ENCODE assay signal across 16 mouse cellular contexts in the genomic region with DNA sequence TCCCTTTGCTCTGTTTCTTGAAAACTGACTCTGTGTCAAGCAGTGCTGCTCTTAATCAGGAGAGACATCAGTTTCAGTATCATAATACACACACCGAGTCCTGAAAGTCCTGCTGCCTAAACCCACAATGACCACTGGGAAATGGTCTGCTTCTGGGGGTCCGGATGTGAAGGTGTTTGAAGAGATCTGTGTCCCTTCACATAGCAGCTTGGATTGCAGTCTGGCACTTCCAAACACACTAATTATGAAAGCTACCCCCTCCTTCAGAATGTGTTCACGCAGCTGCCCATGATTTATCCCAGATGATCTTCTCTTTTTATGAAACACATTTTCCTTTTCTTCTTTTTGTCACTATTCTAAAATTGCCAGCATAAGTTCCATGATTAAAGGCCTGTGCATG. TPM values are rescaled to one million over a fixed set of nuclear protein-coding genes. Genes with fewer than 3 reads are reported as not detected.
DNase-seq lines count a peak whose midpoint lies in the region; ATAC-seq lines count a peak whose summit lies in the region.
"Had no signal": no experiment of that assay in that cellular context is flagged by ENCODE, and none has a peak within 500 bp of the region (broad histone marks: within the 10 kb centered on the region; RNA-seq: fewer than 3 reads in every experiment).

No protein-coding gene starts in this region.

- H3K27me3 ChIP-seq in embryonic facial prominence, embryonic 14.5 days (replicated peaks; ENCODE audit: control insufficient read depth, insufficient read depth, low read length), result no peaks in the 10 kb centered on the region
- H3K27me3 ChIP-seq in embryonic facial prominence, embryonic 10.5 days (replicated peaks; ENCODE audit: low read depth, poor library complexity, severe bottlenecking), result no peaks in the 10 kb centered on the region
- H3K27me3 ChIP-seq in limb, embryonic 10.5 days (ENCODE audit: low read depth, poor library complexity, severe bottlenecking), result no peaks in the 10 kb centered on the region
- H3K27me3 ChIP-seq: embryonic facial prominence, embryonic 12.5 days; forebrain, embryonic 13.5 days; heart, embryonic 15.5 days had no signal

- no peaks in the 10 kb centered on the region for H3K36me3 ChIP-seq in embryonic facial prominence, embryonic 14.5 days (ENCODE audit: control insufficient read depth, insufficient read depth, low read length)
- no peaks in the 10 kb centered on the region for H3K36me3 ChIP-seq in embryonic facial prominence, embryonic 10.5 days (replicated peaks)
- no peaks in the 10 kb centered on the region for H3K36me3 ChIP-seq in limb, embryonic 10.5 days
- H3K36me3 ChIP-seq: embryonic facial prominence, embryonic 12.5 days; G1E; heart, embryonic 15.5 days had no signal

- no peaks in the 10 kb centered on the region for H3K9me3 ChIP-seq in embryonic facial prominence, embryonic 14.5 days (ENCODE audit: control insufficient read depth, low read length)
- H3K9me3 ChIP-seq in embryonic facial prominence, embryonic 10.5 days, result no peaks in the 10 kb centered on the region
- no peaks in the 10 kb centered on the region for H3K9me3 ChIP-seq in limb, embryonic 10.5 days (replicated peaks)
- H3K9me3 ChIP-seq: embryonic facial prominence, embryonic 12.5 days; forebrain, embryonic 13.5 days; G1E; heart, embryonic 15.5 days had no signal

- H3K4me2 ChIP-seq in embryonic facial prominence, embryonic 14.5 days (ENCODE audit: low read depth, low read length), result no peak overlapping the region
- H3K4me2 ChIP-seq: embryonic facial prominence, embryonic 12.5 days; forebrain, embryonic 13.5 days; heart, embryonic 11.5 days; heart, embryonic 15.5 days had no signal

- no peak; the same call in 1 of the 2 replicates for ATAC-seq in embryonic facial prominence, embryonic 14.5 days (ENCODE audit: low read depth)
- ATAC-seq in megakaryocyte progenitor cell, adult 5-6 weeks (replicated peaks; ENCODE audit: poor library complexity), result no peak

- peak; percentile 31 for DNase-seq in embryonic facial prominence, embryonic 14.5 days (ENCODE audit: low spot score)
- DNase-seq in embryonic facial prominence, embryonic 10.5 days (ENCODE audit: low spot score), result no peak
- peak; percentile 35 for DNase-seq in limb, embryonic 10.5 days (ENCODE audit: low spot score)
- DNase-seq in lung, postnatal 10 days, result peak; percentile 45
- DNase-seq in lung, postnatal 4 days, result peak; percentile 17 to 53
- no peak for DNase-seq in kidney, postnatal 14 days
- DNase-seq: cerebellum, adult 11 months; gastrocnemius, postnatal 14 days; heart, adult 2 months had no signal

- no peak overlapping the region for H3K4me3 ChIP-seq in embryonic facial prominence, embryonic 14.5 days (ENCODE audit: low read depth, low read length)
- no peak overlapping the region for H3K4me3 ChIP-seq in embryonic facial prominence, embryonic 10.5 days
- no peak overlapping the region for H3K4me3 ChIP-seq in limb, embryonic 10.5 days
- H3K4me3 ChIP-seq: embryonic facial prominence, embryonic 12.5 days; forebrain, embryonic 13.5 days; heart, adult 2 months; heart, embryonic 15.5 days had no signal

- H3K27ac ChIP-seq in embryonic facial prominence, embryonic 14.5 days (replicated peaks; ENCODE audit: low read depth, low read length), result no peak overlapping the region; the same call in 1 of the 2 replicates
- no peak overlapping the region for H3K27ac ChIP-seq in embryonic facial prominence, embryonic 10.5 days (replicated peaks)
- no peak overlapping the region for H3K27ac ChIP-seq in limb, embryonic 10.5 days
- H3K27ac ChIP-seq: embryonic facial prominence, embryonic 12.5 days; forebrain, embryonic 13.5 days; heart, adult 2 months; heart, embryonic 15.5 days had no signal

- 38% methylated on average over 3 of the region's 3 CpGs for WGBS in embryonic facial prominence, embryonic 14.5 days
- WGBS in embryonic facial prominence, embryonic 10.5 days, result 56% methylated on average over 3 of the region's 3 CpGs
- 49% methylated on average over 3 of the region's 3 CpGs for WGBS in limb, embryonic 10.5 days

- no peaks in the 10 kb centered on the region for H3K4me1 ChIP-seq in embryonic facial prominence, embryonic 14.5 days (ENCODE audit: control insufficient read depth, insufficient read depth, low read length)
- 0 out of 2 replicates have a peak, but pooled peaks cover 3% of the 10 kb centered on the region for H3K4me1 ChIP-seq in embryonic facial prominence, embryonic 10.5 days
- peaks cover 15% of the 10 kb centered on the region for H3K4me1 ChIP-seq in limb, embryonic 10.5 days
- H3K4me1 ChIP-seq: forebrain, embryonic 13.5 days had no signal

- no peak overlapping the region for H3K9ac ChIP-seq in embryonic facial prominence, embryonic 14.5 days (ENCODE audit: low read depth, low read length)
- H3K9ac ChIP-seq: embryonic facial prominence, embryonic 12.5 days; forebrain, embryonic 13.5 days; forebrain, postnatal 0 days; heart, embryonic 15.5 days had no signal

RNA-seq across cellular contexts. Expression of gene Usp38, which starts 47.8 kb away (rescaled TPM):
- 21.2 and 23.0 TPM in 2 replicates for polyA plus RNA-seq in embryonic facial prominence, embryonic 14.5 days (2014; fragmentation: Nextera tagmentation; extraction: Ambion mirVana)
- polyA plus RNA-seq in embryonic facial prominence, embryonic 10.5 days (2016; fragmentation: Nextera tagmentation; extraction: Ambion mirVana), result 24.3 and 24.9 TPM in 2 replicates
- 23.5 and 25.2 TPM in 2 replicates for polyA plus RNA-seq in limb, embryonic 10.5 days (2016; fragmentation: Nextera tagmentation; extraction: Ambion mirVana)
- 33.6 and 34.4 TPM in 2 replicates for total RNA-seq in megakaryocyte progenitor cell, adult 5-6 weeks (2015)
- total RNA-seq in megakaryocyte progenitor cell, adult 5-6 weeks (2017), result 28.3 and 31.6 TPM in 2 replicates

Comparison
In these comparisons a context has a peak if more than half of its experiments do, and no peak if none do; other contexts are left out.
1. DNase-seq: peak in embryonic facial prominence, embryonic 14.5 days (single experiment), limb, embryonic 10.5 days (single experiment), lung, postnatal 10 days (single experiment) and lung, postnatal 4 days (2 of 2); none in embryonic facial prominence, embryonic 10.5 days (single experiment) and kidney, postnatal 14 days (single experiment).